Mouse (Mus musculus) embryonic facial prominence, embryonic 13.5 days (tissue): Measurements from ENCODE around the gene Gpr39. TPM values are rescaled to one million over a fixed set of nuclear protein-coding genes. Genes with fewer than 3 reads are reported as not detected.

ENCODE experiments used
- ATAC-seq: fragments of 200-750 bp; cut with Nextera tagmentation; 2 replicates; pipeline ENCODE4 v1.8.0; 2017; ENCODE audit warnings: low read depth; ENCODE audit not compliant: insufficient number of reproducible peaks, insufficient read depth, low FRiP score, low TSS enrichment
- H3K27ac ChIP-seq: fragments of 300-500 bp; sonication (generic); 2 replicates; pipeline ENCODE4 v1.5.1; 2015; ENCODE audit warnings: moderate library complexity, mild to moderate bottlenecking, inconsistent platforms
- H3K27me3 ChIP-seq: fragments of 300-500 bp; sonication (generic); 2 replicates; pipeline ENCODE4 v1.6.1; 2015; ENCODE audit warnings: mild to moderate bottlenecking, inconsistent platforms
- H3K36me3 ChIP-seq: fragments of 300-500 bp; sonication (generic); 2 replicates; pipeline ENCODE4 v1.6.1; 2015; ENCODE audit warnings: mild to moderate bottlenecking, inconsistent platforms
- H3K4me1 ChIP-seq: fragments of 300-500 bp; sonication (generic); 2 replicates; pipeline ENCODE4 v1.6.1; 2015; ENCODE audit warnings: inconsistent platforms
- H3K4me2 ChIP-seq: fragments of 300-500 bp; sonication (generic); 2 replicates; pipeline ENCODE4 v1.6.1; 2015; ENCODE audit warnings: moderate library complexity, mild to moderate bottlenecking, inconsistent platforms
- H3K4me3 ChIP-seq: fragments of 300-500 bp; sonication (generic); 2 replicates; pipeline ENCODE4 v1.5.1; 2015; ENCODE audit warnings: mild to moderate bottlenecking, inconsistent platforms
- H3K9ac ChIP-seq: fragments of 300-500 bp; sonication (generic); 2 replicates; pipeline ENCODE4 v1.6.1; 2015; ENCODE audit warnings: mild to moderate bottlenecking, inconsistent platforms
- H3K9me3 ChIP-seq: fragments of 300-500 bp; sonication (generic); 2 replicates; pipeline ENCODE4 v1.6.1; 2016; ENCODE audit warnings: inconsistent platforms
- WGBS: fragments of 180-500 bp; shearing (Covaris S2); methylation state at CpG from one replicate; pipeline ENCODE4 v1.1.7; 2015; ENCODE audit warnings: mixed read lengths; 5-methylcytosine and 5-hydroxymethylcytosine counted together
- polyA plus RNA-seq: library from polyadenylated mRNA; unstranded; fragments of >200 nt; fragmentation: Nextera tagmentation; extraction: Ambion mirVana; gene quantifications from 2 replicates; pipeline ENCODE4 v1.2.1, GENCODE M21; 2015

The Gpr39 gene
- polyA plus RNA-seq, 1 experiment from 2014 or later: not detected

- Histone ChIP-seq H3K4me2 (no peak overlapping the region), H3K27ac (no peak overlapping the region), H3K27me3 (no peaks in the 10 kb centered on the region), H3K4me3 (no peak overlapping the region), H3K4me1 (0 out of 2 replicates have a peak, but pooled peaks cover 2% of the 10 kb centered on the region), H3K9me3 (no peaks in the 10 kb centered on the region), H3K36me3 (no peaks in the 10 kb centered on the region), H3K9ac (no peak overlapping the region)
- WGBS: 79% methylated on average over 4 of the region's 4 CpGs
- ATAC-seq: no peak
Observed at GRCm38 (mm10) chr1:125823611-125824010, 146.8 kb downstream of the Gpr39 start.

GRCm38 (mm10) chr1:125837507-125837906, 160.7 kb downstream of the Gpr39 start:
- Histone ChIP-seq H3K27me3 (no peaks in the 10 kb centered on the region), H3K36me3 (no peaks in the 10 kb centered on the region), H3K4me2 (no peak overlapping the region), H3K9ac (no peak overlapping the region), H3K4me3 (no peak overlapping the region), H3K27ac (no peak overlapping the region), H3K4me1 (no peaks in the 10 kb centered on the region), H3K9me3 (no peaks in the 10 kb centered on the region)
- no peak for ATAC-seq
- WGBS: 22% methylated on average over 1 of the region's 1 CpGs

- ATAC-seq: no peak
- Histone ChIP-seq H3K9ac (no peak overlapping the region), H3K36me3 (no peaks in the 10 kb centered on the region), H3K9me3 (no peaks in the 10 kb centered on the region), H3K4me3 (no peak overlapping the region), H3K27me3 (no peaks in the 10 kb centered on the region), H3K27ac (no peak overlapping the region), H3K4me2 (no peak overlapping the region), H3K4me1 (no peaks in the 10 kb centered on the region)
- 57% methylated on average over 13 of the region's 13 CpGs for WGBS
Observed at GRCm38 (mm10) chr1:125839746-125840392, 163.1 kb downstream of the Gpr39 start.

- 18% methylated on average over 5 of the region's 5 CpGs for WGBS
- Histone ChIP-seq H3K9ac (no peak overlapping the region), H3K4me1 (no peaks in the 10 kb centered on the region), H3K27me3 (no peaks in the 10 kb centered on the region), H3K4me3 (no peak overlapping the region), H3K9me3 (no peaks in the 10 kb centered on the region), H3K4me2 (no peak overlapping the region), H3K27ac (no peak overlapping the region), H3K36me3 (no peaks in the 10 kb centered on the region)
- no peak for ATAC-seq
Observed at GRCm38 (mm10) chr1:125854646-125855045, 177.9 kb downstream of the Gpr39 start.

GRCm38 (mm10) chr1:125858631-125859030, 181.8 kb downstream of the Gpr39 start:
- no peak for ATAC-seq
- Histone ChIP-seq H3K27ac (no peak overlapping the region), H3K9ac (no peak overlapping the region), H3K4me2 (no peak overlapping the region), H3K27me3 (no peaks in the 10 kb centered on the region), H3K36me3 (no peaks in the 10 kb centered on the region), H3K4me1 (no peaks in the 10 kb centered on the region), H3K4me3 (no peak overlapping the region), H3K9me3 (no peaks in the 10 kb centered on the region)
- 80% methylated on average over 5 of the region's 5 CpGs for WGBS

- ATAC-seq: no peak
- Histone ChIP-seq H3K27ac (no peak overlapping the region), H3K4me1 (no peaks in the 10 kb centered on the region), H3K4me2 (no peak overlapping the region), H3K27me3 (no peaks in the 10 kb centered on the region), H3K4me3 (no peak overlapping the region), H3K9ac (no peak overlapping the region), H3K9me3 (no peaks in the 10 kb centered on the region), H3K36me3 (no peaks in the 10 kb centered on the region)
- WGBS: 42% methylated on average over 7 of the region's 7 CpGs
Observed at GRCm38 (mm10) chr1:125870056-125870455, 193.3 kb downstream of the Gpr39 start.

GRCm38 (mm10) chr1:125893158-125893557, 216.4 kb downstream of the Gpr39 start:
- 83% methylated on average over 9 of the region's 9 CpGs for WGBS
- ATAC-seq: no peak
- no peaks in the 10 kb centered on the region for H3K36me3 ChIP-seq
- H3K27ac ChIP-seq: no peak overlapping the region
- H3K9ac ChIP-seq: no peak overlapping the region
- no peaks in the 10 kb centered on the region for H3K27me3 ChIP-seq
- peaks cover 3% of the 10 kb centered on the region; the same call in 1 of the 2 replicates for H3K4me1 ChIP-seq
- no peak overlapping the region for H3K4me3 ChIP-seq
- no peaks in the 10 kb centered on the region for H3K9me3 ChIP-seq
- no peak overlapping the region for H3K4me2 ChIP-seq

- H3K27me3 ChIP-seq: peaks cover 70% of the 10 kb centered on the region
- peak overlapping the region; percentile 98 for H3K4me2 ChIP-seq
- H3K27ac ChIP-seq: no peak overlapping the region
- ATAC-seq: peak; percentile 53
- H3K36me3 ChIP-seq: no peaks in the 10 kb centered on the region
- no peak overlapping the region for H3K9ac ChIP-seq
- peaks cover 38% of the 10 kb centered on the region for H3K4me1 ChIP-seq
- H3K4me3 ChIP-seq: peak overlapping the region; percentile 54
- no peaks in the 10 kb centered on the region for H3K9me3 ChIP-seq
- WGBS: 2% methylated on average over 14 of the region's 14 CpGs
Observed at GRCm38 (mm10) chr1:125910211-125910870, 233.5 kb downstream of the Gpr39 start.

GRCm38 (mm10) chr1:125910871-125911265, 234.1 kb downstream of the Gpr39 start:
- no peaks in the 10 kb centered on the region for H3K9me3 ChIP-seq
- H3K4me3 ChIP-seq: peak overlapping the region; percentile 54
- no peak overlapping the region for H3K27ac ChIP-seq
- WGBS: 1% methylated on average over 9 of the region's 9 CpGs
- peaks cover 38% of the 10 kb centered on the region for H3K4me1 ChIP-seq
- no peaks in the 10 kb centered on the region for H3K36me3 ChIP-seq
- H3K4me2 ChIP-seq: peak overlapping the region; percentile 98
- H3K9ac ChIP-seq: no peak overlapping the region
- ATAC-seq: 0 out of 2 replicates have a peak, but pooled peaks have one; percentile 26
- H3K27me3 ChIP-seq: peaks cover 74% of the 10 kb centered on the region

- Histone ChIP-seq H3K36me3 (no peaks in the 10 kb centered on the region), H3K4me2 (peak overlapping the region; percentile 98), H3K4me1 (peaks cover 38% of the 10 kb centered on the region), H3K27me3 (peaks cover 77% of the 10 kb centered on the region), H3K9ac (peak overlapping the region; percentile 64), H3K9me3 (no peaks in the 10 kb centered on the region), H3K27ac (no peak overlapping the region), H3K4me3 (peak overlapping the region; percentile 54)
- under 1% methylated on average over 35 of the region's 35 CpGs for WGBS
- ATAC-seq: peak; percentile 52
Observed at GRCm38 (mm10) chr1:125911337-125911900, 234.6 kb downstream of the Gpr39 start.

- Histone ChIP-seq H3K36me3 (no peaks in the 10 kb centered on the region), H3K27ac (no peak overlapping the region), H3K9me3 (no peaks in the 10 kb centered on the region), H3K9ac (peak overlapping the region; percentile 64), H3K4me1 (peaks cover 38% of the 10 kb centered on the region), H3K4me3 (peak overlapping the region; percentile 54), H3K4me2 (peak overlapping the region; percentile 98), H3K27me3 (peaks cover 75% of the 10 kb centered on the region)
- WGBS: under 1% methylated on average over 42 of the region's 43 CpGs
- no peak for ATAC-seq
Observed at GRCm38 (mm10) chr1:125911901-125912445, 235.2 kb downstream of the Gpr39 start.
